Mouse (Mus musculus): Measurements from ENCODE around the gene Trp73.

The Trp73 gene

GRCm38 (mm10) chr4:154056661-154057060 is 83.3 kb downstream of the Trp73 start:
- in situ Hi-C loops (cut with MboI; ENCODE audit: unreplicated experiment in 2 of 2) = no loop called here

- in situ Hi-C loops (cut with MboI; ENCODE audit: unreplicated experiment in 2 of 2) = no loop called here
Measured at GRCm38 (mm10) chr4:154056046-154056445, 84.0 kb downstream of the Trp73 start.

- in situ Hi-C loops (cut with MboI; ENCODE audit: unreplicated experiment in 2 of 2) = no loop called here
Measured at GRCm38 (mm10) chr4:154055482-154055881, 84.5 kb downstream of the Trp73 start.

GRCm38 (mm10) chr4:154053065-154053464 is 86.9 kb downstream of the Trp73 start:
- in situ Hi-C loops (cut with MboI; ENCODE audit: unreplicated experiment in 2 of 2) = no loop called here

- in situ Hi-C loops (cut with MboI; ENCODE audit: unreplicated experiment in 2 of 2) = no loop called here
Measured at GRCm38 (mm10) chr4:154051401-154051800, 88.6 kb downstream of the Trp73 start.

GRCm38 (mm10) chr4:154045837-154046236 is 94.2 kb downstream of the Trp73 start:
- in situ Hi-C loops (cut with MboI; ENCODE audit: unreplicated experiment in 2 of 2) = loop anchor here in 1 of 2 experiments (25.0 kb wide), 1 partner anchor 766 kb away; no protein-coding TSS in a partner anchor

GRCm38 (mm10) chr4:154042577-154042976 is 97.4 kb downstream of the Trp73 start, which contains the start of gene Ccdc27:
Gene Ccdc27, minus strand, starts transcription at chr4:154042677.
- in situ Hi-C loops (cut with MboI; ENCODE audit: unreplicated experiment in 2 of 2) = loop anchor here in 1 of 2 experiments (25.0 kb wide), 1 partner anchor 770 kb away; no protein-coding TSS in a partner anchor

- in situ Hi-C loops (cut with MboI; ENCODE audit: unreplicated experiment in 2 of 2) = loop anchor here in 1 of 2 experiments (25.0 kb wide), 1 partner anchor 775 kb away; no protein-coding TSS in a partner anchor
Measured at GRCm38 (mm10) chr4:154037123-154037522, 102.9 kb downstream of the Trp73 start.

- in situ Hi-C loops (cut with MboI; ENCODE audit: unreplicated experiment in 2 of 2) = loop anchor here in 1 of 2 experiments (25.0 kb wide), 1 partner anchor 784 kb away; no protein-coding TSS in a partner anchor
Measured at GRCm38 (mm10) chr4:154028646-154029045, 111.4 kb downstream of the Trp73 start.

- in situ Hi-C loops (cut with MboI; ENCODE audit: unreplicated experiment in 2 of 2) = loop anchor here in 1 of 2 experiments (25.0 kb wide), 1 partner anchor 784 kb away; no protein-coding TSS in a partner anchor
Measured at GRCm38 (mm10) chr4:154028066-154028465, 111.9 kb downstream of the Trp73 start.

GRCm38 (mm10) chr4:154026441-154026761 is 113.6 kb downstream of the Trp73 start:
- in situ Hi-C loops (cut with MboI; ENCODE audit: unreplicated experiment in 2 of 2) = loop anchor here in 1 of 2 experiments (25.0 kb wide), 1 partner anchor 786 kb away; no protein-coding TSS in a partner anchor

GRCm38 (mm10) chr4:154025641-154026440 is 114.2 kb downstream of the Trp73 start, which contains the start of gene Smim1:
Gene Smim1, minus strand, starts transcription at chr4:154026230.
- in situ Hi-C loops (cut with MboI; ENCODE audit: unreplicated experiment in 2 of 2) = loop anchor here in 1 of 2 experiments (25.0 kb wide), 1 partner anchor 786 kb away; no protein-coding TSS in a partner anchor

- in situ Hi-C loops (cut with MboI; ENCODE audit: unreplicated experiment in 2 of 2) = loop anchor here in 1 of 2 experiments (25.0 kb wide), 1 partner anchor 787 kb away; no protein-coding TSS in a partner anchor
Measured at GRCm38 (mm10) chr4:154024729-154025521, 115.1 kb downstream of the Trp73 start.

GRCm38 (mm10) chr4:154023754-154024601 is 116.0 kb downstream of the Trp73 start:
- in situ Hi-C loops (cut with MboI; ENCODE audit: unreplicated experiment in 2 of 2) = no loop called here

- in situ Hi-C loops (cut with MboI; ENCODE audit: unreplicated experiment in 2 of 2) = no loop called here
Measured at GRCm38 (mm10) chr4:154022844-154023243, 117.2 kb downstream of the Trp73 start.

GRCm38 (mm10) chr4:154022407-154022806 is 117.6 kb downstream of the Trp73 start:
- in situ Hi-C loops (cut with MboI; ENCODE audit: unreplicated experiment in 2 of 2) = no loop called here

GRCm38 (mm10) chr4:154021432-154021831 is 118.6 kb downstream of the Trp73 start:
- in situ Hi-C loops (cut with MboI; ENCODE audit: unreplicated experiment in 2 of 2) = no loop called here

- in situ Hi-C loops (cut with MboI; ENCODE audit: unreplicated experiment in 2 of 2) = no loop called here
Measured at GRCm38 (mm10) chr4:154019571-154019970, 120.4 kb downstream of the Trp73 start.

- in situ Hi-C loops (cut with MboI; ENCODE audit: unreplicated experiment in 2 of 2) = no loop called here
Measured at GRCm38 (mm10) chr4:154015476-154015875, 124.5 kb downstream of the Trp73 start.

All from v-Abl transformed pro-B cells (cell line).